ENCODE assay signal across 14 mouse cellular contexts in the genomic region with DNA sequence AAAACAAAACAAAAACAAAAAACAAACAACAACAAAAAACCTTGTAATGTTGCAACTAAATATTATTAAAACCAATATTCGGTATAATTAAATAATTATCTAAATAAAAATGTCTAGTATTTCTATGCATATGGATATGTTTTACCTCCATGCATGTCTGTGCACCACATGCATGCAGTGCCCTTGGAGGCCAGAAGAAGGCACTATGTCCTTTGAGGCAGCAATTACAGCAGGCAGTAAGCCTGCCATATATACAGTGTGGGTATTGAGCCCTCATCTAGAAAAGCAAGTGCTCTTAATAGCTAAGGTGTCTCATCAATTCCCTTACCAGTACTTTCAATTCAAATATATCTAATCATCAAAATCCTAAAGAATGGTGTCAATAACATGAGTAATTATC. TPM values are rescaled to one million over a fixed set of nuclear protein-coding genes. Genes with fewer than 3 reads are reported as not detected.
DNase-seq lines count a peak whose midpoint lies in the region; ATAC-seq and TF ChIP-seq lines count a peak whose summit lies in the region.
"Had no signal": no experiment of that assay in that cellular context is flagged by ENCODE, and none has a peak within 500 bp of the region (broad histone marks: within the 10 kb centered on the region; RNA-seq: fewer than 3 reads in every experiment).

No protein-coding gene starts in this region.

- H3K27me3 ChIP-seq in heart, postnatal 0 days (ENCODE audit: control insufficient read depth, insufficient read depth, low read length) = no peaks in the 10 kb centered on the region
- H3K27me3 ChIP-seq in heart, embryonic 10.5 days (ENCODE audit: insufficient read depth, poor library complexity, severe bottlenecking) = no peaks in the 10 kb centered on the region
- no peaks in the 10 kb centered on the region for H3K27me3 ChIP-seq in midbrain, postnatal 0 days (ENCODE audit: insufficient read depth, low read length)
- H3K27me3 ChIP-seq in midbrain, embryonic 10.5 days (ENCODE audit: low read depth, poor library complexity, severe bottlenecking) = no peaks in the 10 kb centered on the region
- H3K27me3 ChIP-seq: hindbrain, embryonic 15.5 days had no signal

- peaks cover 11% of the 10 kb centered on the region; the same call in 1 of the 2 replicates for H3K36me3 ChIP-seq in heart, postnatal 0 days (replicated peaks; ENCODE audit: control insufficient read depth, insufficient read depth, low read length)
- H3K36me3 ChIP-seq in heart, embryonic 10.5 days = peaks cover 28% of the 10 kb centered on the region
- 0 out of 2 replicates have a peak, but pooled peaks cover 4% of the 10 kb centered on the region for H3K36me3 ChIP-seq in midbrain, postnatal 0 days (ENCODE audit: insufficient read depth, low read length)
- H3K36me3 ChIP-seq in midbrain, embryonic 10.5 days = peaks cover 62% of the 10 kb centered on the region

- 91% methylated on average over 1 of the region's 1 CpGs for WGBS in heart, postnatal 0 days
- WGBS in heart, embryonic 10.5 days = 88% methylated on average over 1 of the region's 1 CpGs
- WGBS in midbrain, postnatal 0 days = 98% methylated on average over 1 of the region's 1 CpGs
- WGBS in midbrain, embryonic 10.5 days = 85% methylated on average over 1 of the region's 1 CpGs
- WGBS in bone marrow, adult 2 months = 95% methylated on average over 1 of the region's 1 CpGs

- TF ChIP-seq EP300 in heart, postnatal 0 days (IDR thresholded peaks at IDR 0.05; ENCODE audit: low read depth) = no peak

- 0 out of 2 replicates have a peak, but pooled peaks have one; percentile 7 for TF ChIP-seq CTCF in heart, postnatal 0 days (IDR thresholded peaks at IDR 0.05; ENCODE audit: low read depth)
- peak; percentile 28 for TF ChIP-seq CTCF in midbrain, postnatal 0 days (IDR thresholded peaks at IDR 0.05)
- peak; percentile 35; the same call in 1 of the 2 replicates for TF ChIP-seq CTCF in bone marrow, adult 2 months (IDR thresholded peaks at IDR 0.05; ENCODE audit: control insufficient read depth, insufficient read depth, low read length)

- no peak for TF ChIP-seq POLR2A in bone marrow, adult 2 months (IDR thresholded peaks at IDR 0.05; ENCODE audit: borderline replicate concordance, control insufficient read depth, low read depth, low read length)

- DNase-seq in heart, postnatal 0 days (ENCODE audit: low spot score) = no peak
- DNase-seq in heart, embryonic 10.5 days (ENCODE audit: low spot score) = no peak
- DNase-seq in midbrain, postnatal 0 days (ENCODE audit: low spot score) = no peak
- DNase-seq in midbrain, embryonic 10.5 days (ENCODE audit: low spot score) = no peak
- DNase-seq in thymus, postnatal 25 days = peak; percentile 25
- no peak for DNase-seq in cerebellum, adult 8-10 months
- no peak for DNase-seq in frontal cortex, postnatal 25 days (ENCODE audit: low spot score in 2 of 2)
- DNase-seq: adrenal gland, adult 2 months; embryo, embryonic 11 days; kidney, postnatal 25 days; right cerebral cortex, adult 18-20 months had no signal

- H3K4me2 ChIP-seq in heart, postnatal 0 days (ENCODE audit: low read depth, low read length) = no peak overlapping the region
- no peak overlapping the region for H3K4me2 ChIP-seq in midbrain, postnatal 0 days (ENCODE audit: low read depth, low read length, poor library complexity, severe bottlenecking)
- H3K4me2 ChIP-seq: hindbrain, embryonic 15.5 days; midbrain, embryonic 11.5 days had no signal

- H3K4me1 ChIP-seq in heart, postnatal 0 days (ENCODE audit: control insufficient read depth, insufficient read depth) = no peaks in the 10 kb centered on the region
- H3K4me1 ChIP-seq in heart, embryonic 10.5 days = no peaks in the 10 kb centered on the region
- H3K4me1 ChIP-seq in midbrain, postnatal 0 days (ENCODE audit: insufficient read depth, low read length) = no peaks in the 10 kb centered on the region
- H3K4me1 ChIP-seq in midbrain, embryonic 10.5 days = no peaks in the 10 kb centered on the region
- no peaks in the 10 kb centered on the region for H3K4me1 ChIP-seq in bone marrow, adult 2 months (ENCODE audit: control insufficient read depth, insufficient read depth, low read length)
- H3K4me1 ChIP-seq: hindbrain, embryonic 15.5 days had no signal

- no peaks in the 10 kb centered on the region for H3K9me3 ChIP-seq in heart, postnatal 0 days (replicated peaks; ENCODE audit: control insufficient read depth, low read length)
- H3K9me3 ChIP-seq in heart, embryonic 10.5 days = no peaks in the 10 kb centered on the region
- no peaks in the 10 kb centered on the region for H3K9me3 ChIP-seq in midbrain, postnatal 0 days (ENCODE audit: low read length)
- H3K9me3 ChIP-seq in midbrain, embryonic 10.5 days (replicated peaks) = no peaks in the 10 kb centered on the region
- H3K9me3 ChIP-seq: hindbrain, embryonic 15.5 days had no signal

- no peak overlapping the region for H3K27ac ChIP-seq in heart, postnatal 0 days (ENCODE audit: low read depth)
- H3K27ac ChIP-seq in heart, embryonic 10.5 days = no peak overlapping the region
- no peak overlapping the region for H3K27ac ChIP-seq in midbrain, postnatal 0 days (ENCODE audit: low read depth, low read length)
- no peak overlapping the region for H3K27ac ChIP-seq in midbrain, embryonic 10.5 days (replicated peaks)
- no peak overlapping the region for H3K27ac ChIP-seq in bone marrow, adult 2 months (ENCODE audit: control insufficient read depth, insufficient read depth, low read depth, low read length, poor library complexity)
- H3K27ac ChIP-seq: hindbrain, embryonic 15.5 days had no signal

- no peak overlapping the region for H3K9ac ChIP-seq in heart, postnatal 0 days (replicated peaks; ENCODE audit: low read depth, low read length)
- no peak overlapping the region for H3K9ac ChIP-seq in midbrain, postnatal 0 days (replicated peaks; ENCODE audit: low read length, poor library complexity, severe bottlenecking)
- H3K9ac ChIP-seq: hindbrain, embryonic 15.5 days had no signal

- H3K4me3 ChIP-seq in heart, postnatal 0 days (ENCODE audit: low read depth, low read length) = no peak overlapping the region
- no peak overlapping the region for H3K4me3 ChIP-seq in heart, embryonic 10.5 days
- H3K4me3 ChIP-seq in midbrain, postnatal 0 days (ENCODE audit: low read depth, low read length) = no peak overlapping the region
- H3K4me3 ChIP-seq in midbrain, embryonic 10.5 days = no peak overlapping the region
- H3K4me3 ChIP-seq in bone marrow, adult 2 months (replicated peaks; ENCODE audit: control insufficient read depth, low read depth, low read length) = no peak overlapping the region
- H3K4me3 ChIP-seq: hindbrain, embryonic 15.5 days had no signal

- no peak for ATAC-seq in heart, postnatal 0 days (ENCODE audit: insufficient read depth, low read depth)
- ATAC-seq in midbrain, postnatal 0 days (ENCODE audit: low FRiP score) = no peak

RNA-seq across cellular contexts. Expression of a gene that starts 37.9 kb away (rescaled TPM):
- total RNA-seq in heart, postnatal 0 days (2014; rRNA removed; ENCODE audit: low replicate concordance) = 20.0 and 22.4 TPM in 2 replicates
- polyA plus RNA-seq in heart, postnatal 0 days (2015; fragmentation: Nextera tagmentation; extraction: Ambion mirVana) = 12.6 and 14.0 TPM in 2 replicates
- polyA plus RNA-seq in heart, embryonic 10.5 days (2016; fragmentation: Nextera tagmentation; extraction: Ambion mirVana) = 28.3 and 29.2 TPM in 2 replicates
- total RNA-seq in midbrain, postnatal 0 days (2014; rRNA removed) = 49.6 and 53.7 TPM in 2 replicates
- polyA plus RNA-seq in midbrain, postnatal 0 days (2015; fragmentation: Nextera tagmentation; extraction: Ambion mirVana) = 31.2 and 35.0 TPM in 2 replicates
- polyA plus RNA-seq in midbrain, embryonic 10.5 days (2016; fragmentation: Nextera tagmentation; extraction: Ambion mirVana) = 43.1 and 44.5 TPM in 2 replicates
- 21.8 and 27.4 TPM in 2 replicates for polyA plus RNA-seq in bone marrow, adult 2 months (2011; ENCODE audit: insufficient read depth, insufficient read length, low replicate concordance, missing spikeins)
